Mouse (Mus musculus) MN1 (cell line): ENCODE measurements at regions not wholly inside any gene's neighbourhood (a gene's known extent, or its start where the extent isn't known, plus 50 kb on each side); places are given as distances from the start of the nearest gene placed in this dataset.

Experiments used
- DNase-seq: peaks from one replicate; pipeline ENCODE4 v3.0.0-alpha.2; 2016; ENCODE audit warnings: low spot score

GRCm38 (mm10) chr5:104662091-104662490, 153.9 kb downstream of the BC005561 start:
- DNase-seq = peak; percentile 4
